Mouse (Mus musculus) neural tube, embryonic 10.5 days (tissue): ENCODE measurements around the gene Apip.

Source experiments
- DNase-seq: peaks from one replicate; pipeline ENCODE4 v3.0.0-alpha.2; 2017; ENCODE audit warnings: low spot score; ENCODE audit errors: extremely low spot score

The Apip gene

DNA sequence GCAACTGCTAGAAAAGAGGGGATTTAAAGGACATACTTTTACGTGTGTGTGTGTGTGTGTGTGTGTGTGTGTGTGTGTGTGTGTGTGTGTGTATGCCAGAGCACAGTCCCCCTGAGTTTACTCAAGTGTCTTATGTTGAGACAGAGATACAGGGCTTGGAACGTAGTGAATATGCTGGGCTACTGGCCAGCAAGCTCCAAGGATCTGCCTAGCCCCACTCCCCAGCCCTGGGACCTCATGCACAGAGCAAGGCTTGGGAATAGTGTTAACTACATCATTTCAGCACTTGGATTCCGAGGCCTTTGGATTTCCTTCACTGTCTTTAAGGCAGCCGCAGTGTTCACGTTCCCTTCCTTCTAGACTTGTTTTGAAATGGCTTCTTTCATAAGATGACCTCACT, 29.1 kb downstream of the Apip start:
- DNase-seq: no peak

DNA sequence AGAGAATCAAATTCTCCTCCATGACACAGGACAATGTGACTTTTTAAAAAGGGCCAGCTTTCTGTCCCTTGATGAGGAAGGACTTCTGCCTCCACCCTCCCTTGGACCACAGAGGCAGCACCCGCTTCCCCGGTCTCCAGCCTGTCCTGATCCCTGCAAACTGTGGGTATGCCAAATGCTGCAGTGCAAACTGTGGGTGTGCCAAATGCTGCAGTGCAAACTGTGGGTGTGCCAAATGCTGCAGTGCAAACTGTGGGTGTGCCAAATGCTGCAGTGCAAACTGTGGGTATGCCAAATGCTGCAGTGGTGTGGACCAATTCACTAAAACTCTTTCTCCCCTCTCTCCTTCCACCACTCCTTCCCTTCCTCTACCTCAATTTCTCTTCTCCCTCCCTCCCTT, 32.7 kb downstream of the Apip start:
- no peak for DNase-seq

DNA sequence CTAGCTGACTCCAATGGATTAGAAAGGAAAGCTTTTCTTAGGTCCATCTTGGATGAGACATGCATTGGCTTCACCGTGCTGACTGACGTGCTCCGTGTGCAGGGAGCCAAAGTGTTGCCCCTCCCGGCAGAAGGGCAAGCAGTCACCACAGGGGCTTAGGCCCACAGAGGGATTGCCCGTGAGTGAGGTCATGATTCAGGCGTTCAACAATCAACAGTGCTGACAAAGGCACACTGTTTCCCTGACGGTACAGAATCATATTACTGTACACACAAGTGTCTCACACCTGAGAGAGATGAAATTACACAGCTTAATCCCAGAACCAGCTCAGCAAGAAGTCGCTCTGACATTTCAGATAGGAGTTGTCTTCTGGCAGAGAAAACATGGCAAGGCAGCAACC, 38.2 kb downstream of the Apip start:
- no peak for DNase-seq

DNA sequence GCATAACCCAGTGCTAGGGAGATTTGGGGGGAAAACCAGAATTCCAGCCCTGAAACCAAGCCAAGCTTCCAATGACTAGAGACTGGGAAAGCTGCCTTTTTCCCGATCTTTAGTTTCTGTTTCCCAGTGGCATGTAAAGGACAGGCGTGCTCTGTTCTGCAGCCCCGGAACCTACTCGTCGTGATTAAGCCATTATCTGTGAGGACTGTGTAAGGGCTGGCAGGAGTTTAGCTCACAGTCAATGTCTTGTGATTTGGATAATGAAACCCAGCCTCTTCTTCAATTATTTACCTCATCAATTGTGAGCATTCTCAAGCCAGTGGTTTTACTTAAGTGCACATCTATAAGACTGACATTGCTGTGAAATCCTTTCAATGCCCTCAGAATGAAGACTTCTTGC, 43.7 kb downstream of the Apip start:
- no peak for DNase-seq

DNA sequence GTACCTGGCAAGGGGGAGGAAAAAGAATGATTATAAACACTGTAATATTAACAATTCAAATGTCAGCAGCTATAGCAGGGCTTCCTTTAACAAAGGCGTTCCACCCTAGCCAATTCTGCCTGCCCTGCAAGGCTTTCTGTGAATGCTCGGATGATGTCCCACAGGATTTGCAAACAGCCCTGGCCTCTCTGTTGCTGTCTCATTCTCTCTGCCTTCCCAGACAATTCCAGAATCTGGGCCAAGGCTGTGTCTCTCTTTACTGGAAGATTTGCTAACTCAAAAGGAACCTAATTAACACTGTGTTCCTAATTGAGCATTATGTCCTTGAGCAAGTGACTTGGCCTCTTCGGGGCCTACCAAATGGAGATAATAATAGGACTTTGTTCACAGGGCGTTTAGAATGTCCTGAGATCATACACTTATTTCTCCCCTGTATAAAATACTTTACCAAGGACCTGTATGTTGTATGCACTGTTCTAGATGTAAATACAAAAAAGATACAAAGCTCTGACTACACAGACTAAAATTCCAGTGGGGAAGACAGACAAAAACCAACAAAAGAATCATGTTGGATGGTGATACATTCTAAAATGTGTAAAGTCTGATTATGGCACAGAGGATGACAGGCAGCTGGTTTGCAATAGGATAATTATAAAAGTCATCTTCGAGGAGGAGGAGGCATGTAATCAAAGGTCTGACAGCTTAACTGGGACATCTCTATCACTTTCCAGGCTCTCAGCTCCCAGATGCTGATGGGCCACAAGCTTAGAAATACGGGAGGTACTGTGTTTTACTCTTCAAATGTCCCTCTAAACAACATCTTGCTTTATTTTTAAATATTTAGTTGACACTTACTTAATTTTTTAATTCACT, 45.1 kb downstream of the Apip start:
- DNase-seq: no peak

DNA sequence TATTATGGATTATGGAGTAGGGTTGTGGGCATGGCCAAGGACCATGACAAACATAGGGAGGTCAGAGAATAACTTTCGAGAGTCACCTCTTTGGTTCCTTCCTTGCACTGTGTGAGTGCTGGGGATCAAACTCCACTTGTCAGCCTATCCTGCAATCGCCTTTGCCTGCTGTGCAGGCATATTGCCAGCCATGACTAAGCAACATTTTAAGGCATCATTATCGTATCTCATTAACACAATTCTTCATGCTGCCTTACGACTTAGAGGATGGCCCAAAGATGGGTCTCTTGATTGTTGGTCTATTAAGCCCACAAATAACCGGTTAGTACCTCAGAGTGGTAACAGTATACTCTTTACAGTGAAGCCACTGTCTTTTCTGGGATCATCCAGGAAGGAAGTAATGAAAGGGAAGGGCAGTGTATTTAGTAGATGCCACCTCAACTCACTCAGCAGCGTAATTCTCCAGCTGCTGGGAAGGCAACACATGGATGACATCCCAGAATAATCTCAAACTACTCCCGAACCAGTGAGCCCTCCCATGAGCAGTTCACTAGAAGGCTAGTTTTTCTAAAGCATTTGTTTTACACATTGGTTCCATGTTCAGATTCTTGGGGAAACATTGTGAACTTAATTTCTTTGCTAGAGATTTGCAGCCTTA, 45.9 kb downstream of the Apip start:
- no peak for DNase-seq

DNA sequence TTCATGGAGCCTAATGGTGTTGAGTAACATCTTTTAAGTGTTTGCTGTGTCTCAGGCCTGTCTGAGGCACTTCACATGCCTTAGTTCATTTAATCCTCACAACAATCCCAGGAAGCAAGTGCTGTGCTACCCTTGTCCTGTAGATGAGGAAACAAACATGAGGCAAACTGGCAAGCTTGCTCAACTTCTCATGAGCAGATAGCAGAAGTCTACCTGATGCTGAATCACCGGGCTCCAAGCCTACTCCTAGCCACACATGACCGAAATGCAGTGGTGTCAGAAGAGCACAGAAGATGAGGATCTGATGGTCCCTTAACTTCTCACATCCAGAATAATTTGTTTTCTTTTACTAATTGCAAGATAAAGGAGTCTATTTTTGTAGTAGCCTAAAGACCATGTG, 56.2 kb downstream of the Apip start:
- DNase-seq: no peak

DNA sequence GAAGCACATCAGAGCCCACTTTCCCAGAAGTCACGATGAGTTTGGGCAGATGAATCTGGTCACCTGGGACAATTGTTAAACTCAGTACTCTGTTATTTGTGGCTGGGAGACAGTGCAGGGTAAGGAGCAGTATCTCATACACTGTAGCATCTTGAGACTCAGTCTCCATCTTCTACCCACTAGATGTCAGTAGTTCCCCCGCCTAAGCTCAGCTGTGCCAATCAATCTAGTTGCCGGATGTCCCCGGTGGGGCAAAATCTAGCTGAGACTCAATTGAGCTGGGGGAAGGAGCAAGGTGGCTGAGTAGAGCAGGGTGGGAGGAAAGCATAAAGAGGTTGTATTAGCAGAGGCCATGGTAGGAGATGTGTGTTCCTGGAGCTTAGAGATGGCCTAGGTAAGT, 57.7 kb downstream of the Apip start:
- no peak for DNase-seq

DNA sequence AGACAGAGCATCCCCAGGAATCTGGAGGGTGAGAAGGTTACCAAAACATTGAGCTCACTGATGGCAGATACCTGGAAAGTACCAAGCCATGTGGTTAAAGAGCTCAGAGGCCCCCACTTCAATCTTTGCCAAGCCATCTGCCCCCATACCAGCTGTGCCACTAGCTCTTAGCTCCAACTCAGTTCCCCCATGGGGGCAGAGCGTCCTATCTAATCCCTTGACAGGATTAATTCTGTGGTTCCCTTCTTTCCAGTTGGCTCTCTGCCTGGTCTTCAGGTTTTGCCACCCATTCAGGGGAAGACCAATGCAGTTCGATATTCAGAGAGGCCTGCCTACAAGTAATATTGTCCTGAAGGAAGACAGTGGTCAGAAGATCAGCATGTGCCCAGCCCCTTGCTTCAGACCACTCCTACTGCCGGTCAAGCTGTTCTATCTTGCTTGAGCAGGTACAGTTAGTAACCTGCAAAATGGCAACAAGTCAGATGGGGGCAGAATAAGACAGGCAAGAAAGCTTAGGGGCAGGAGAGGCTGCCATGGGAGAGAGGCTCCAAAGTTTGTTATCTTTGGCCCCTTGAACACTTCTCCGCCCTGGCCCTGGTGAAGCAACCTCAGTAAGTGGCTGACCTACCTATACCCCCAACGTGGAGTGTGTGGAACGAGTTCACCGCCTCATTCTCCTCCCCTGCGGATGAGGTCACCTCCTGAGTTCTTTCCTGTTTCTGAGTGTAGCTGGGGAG, 65.2 kb downstream of the Apip start:
- DNase-seq: no peak
